Mouse (Mus musculus) liver, embryonic 11.5 days (tissue): ENCODE data around the gene Pafah1b3. TPM values are rescaled to one million over a fixed set of nuclear protein-coding genes. Genes with fewer than 3 reads are reported as not detected.
A peak's percentile ranks its signal among the peaks of the same experiment; 100 is the strongest.

ENCODE experiments used
- ATAC-seq: fragments of 200-750 bp; cut with Nextera tagmentation; replicated peaks from 2 replicates; pipeline ENCODE4 v1.8.0; 2017; ENCODE audit warnings: moderate number of reproducible peaks, mild to moderate bottlenecking, moderate TSS enrichment, moderate library complexity; ENCODE audit not compliant: low FRiP score
- DNase-seq: peaks from one replicate; pipeline ENCODE4 v3.0.0-alpha.2; 2017; ENCODE audit warnings: low spot score
- H3K27ac ChIP-seq: fragments of 300-500 bp; sonication (generic); 2 replicates; pipeline ENCODE4 v1.5.1; 2014; ENCODE audit warnings: mild to moderate bottlenecking, low read depth, low read length, control low read depth
- H3K27me3 ChIP-seq: fragments of 300-500 bp; sonication (generic); replicated peaks from 2 replicates; pipeline ENCODE4 v1.6.1; 2014; ENCODE audit warnings: low read length, mixed read lengths; ENCODE audit not compliant: control insufficient read depth, insufficient read depth
- H3K36me3 ChIP-seq: fragments of 300-500 bp; sonication (generic); 2 replicates; pipeline ENCODE4 v1.6.1; 2014; ENCODE audit warnings: mild to moderate bottlenecking, low read length, moderate library complexity, mixed read lengths; ENCODE audit not compliant: control insufficient read depth, insufficient read depth
- H3K4me1 ChIP-seq: fragments of 300-500 bp; sonication (generic); replicated peaks from 2 replicates; pipeline ENCODE4 v1.6.1; 2014; ENCODE audit warnings: low read length, mixed read lengths; ENCODE audit not compliant: control insufficient read depth, insufficient read depth
- H3K4me2 ChIP-seq: fragments of 300-500 bp; sonication (generic); 2 replicates; pipeline ENCODE4 v1.6.1; 2014; ENCODE audit warnings: mild to moderate bottlenecking, control low read depth, moderate library complexity
- H3K4me3 ChIP-seq: fragments of 300-500 bp; sonication (generic); 2 replicates; pipeline ENCODE4 v1.5.1; 2014; ENCODE audit warnings: low read depth, low read length, control low read depth
- H3K9ac ChIP-seq: fragments of 300-500 bp; sonication (generic); 2 replicates; pipeline ENCODE4 v1.6.1; 2014; ENCODE audit warnings: low read depth, low read length, control low read depth
- H3K9me3 ChIP-seq: fragments of 300-500 bp; sonication (generic); 2 replicates; pipeline ENCODE4 v1.6.1; 2016; ENCODE audit warnings: low read length, inconsistent platforms, mixed read lengths; ENCODE audit not compliant: control insufficient read depth
- WGBS: fragments of 180-500 bp; shearing (Covaris S2); extraction: QIAGEN DNeasy Blood & Tissue Kit; methylation state at CpG from one replicate; pipeline ENCODE4 v1.1.7; 2014; 5-methylcytosine and 5-hydroxymethylcytosine counted together
- polyA plus RNA-seq: library from polyadenylated mRNA; unstranded; fragments of >200 nt; fragmentation: Nextera tagmentation; extraction: Ambion mirVana; gene quantifications from 2 replicates; pipeline ENCODE4 v1.2.1, GENCODE M21; 2014

Gene Pafah1b3
- polyA plus RNA-seq, 1 experiment from 2014 or later: 106 TPM

DNA sequence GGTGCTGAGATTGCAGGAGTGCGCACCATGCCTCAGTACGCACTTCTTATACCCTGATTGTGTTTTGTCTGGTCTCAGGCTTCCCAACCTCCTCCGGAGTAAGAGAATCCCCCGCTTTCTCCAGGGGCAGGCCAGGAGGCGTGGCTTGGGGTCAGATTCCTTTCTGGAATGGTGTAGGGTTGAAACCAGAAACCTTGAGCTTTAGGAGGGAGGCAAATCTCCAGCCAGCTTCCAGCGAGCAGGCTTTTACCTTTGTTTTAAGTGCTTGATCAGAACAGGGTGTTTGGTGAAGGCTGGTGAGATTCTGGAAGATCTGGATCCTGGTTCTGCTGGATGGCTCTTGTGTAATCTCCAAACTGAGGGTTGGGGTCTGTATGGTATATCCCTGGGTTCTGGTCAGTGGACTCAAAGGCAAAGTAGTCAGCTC, 24.3 kb upstream of the Pafah1b3 start:
- DNase-seq: peak; percentile 49
- Histone ChIP-seq H3K36me3 (no peaks in the 10 kb centered on the region), H3K9ac (no peak overlapping the region), H3K4me1 (peaks cover 5% of the 10 kb centered on the region), H3K27me3 (no peaks in the 10 kb centered on the region), H3K4me3 (no peak overlapping the region), H3K9me3 (no peaks in the 10 kb centered on the region), H3K4me2 (peak overlapping the region; percentile 26; the same call in 1 of the 2 replicates), H3K27ac (peak overlapping the region; percentile 70; the same call in 1 of the 2 replicates)
- no peak for ATAC-seq
- 39% methylated on average over 6 of the region's 6 CpGs for WGBS

DNA sequence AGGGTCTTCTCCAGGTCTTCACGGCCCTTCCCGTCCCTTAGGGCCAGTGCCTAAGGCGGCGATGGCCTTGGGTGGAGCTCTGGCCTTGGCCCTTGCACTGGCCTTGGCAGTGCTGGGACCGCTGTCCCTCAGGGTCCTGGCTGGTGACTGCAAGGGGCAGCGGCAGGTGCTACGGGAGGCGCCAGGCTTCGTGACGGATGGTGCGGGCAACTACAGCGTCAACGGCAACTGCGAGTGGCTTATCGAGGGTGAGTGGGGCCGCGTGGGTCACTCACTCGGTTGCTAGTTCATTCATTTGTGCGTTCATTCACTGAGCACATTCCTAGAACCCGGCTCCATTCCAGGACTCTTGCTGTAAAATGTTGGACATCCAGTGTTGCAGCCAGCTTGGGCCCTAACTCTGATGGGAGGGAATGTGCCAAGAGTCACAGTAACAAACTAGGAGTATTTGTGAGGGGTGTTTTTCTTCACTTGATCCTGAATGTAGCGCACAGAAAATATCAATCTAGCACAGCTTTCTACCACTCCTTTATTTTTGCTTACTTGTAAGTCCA, 19.7 kb upstream of the Pafah1b3 start:
- peak overlapping the region; percentile 69 for H3K9ac ChIP-seq
- peak overlapping the region; percentile 59; the same call in 1 of the 2 replicates for H3K27ac ChIP-seq
- H3K4me1 ChIP-seq: peaks cover 19% of the 10 kb centered on the region
- peak overlapping the region; percentile 92 for H3K4me2 ChIP-seq
- DNase-seq (no peak), ATAC-seq (no peak)
- H3K36me3 ChIP-seq: no peaks in the 10 kb centered on the region
- no peaks in the 10 kb centered on the region for H3K9me3 ChIP-seq
- peaks cover 36% of the 10 kb centered on the region for H3K27me3 ChIP-seq
- H3K4me3 ChIP-seq: peak overlapping the region; percentile 71
- 20% methylated on average over 21 of the region's 21 CpGs for WGBS

GRCm38 (mm10) chr7:25316532-25317445, 19.0 kb upstream of the Pafah1b3 start, which contains the start of gene Megf8:
Megf8 (plus strand) TSS chr7:25317164.
- under 1% methylated on average over 52 of the region's 52 CpGs for WGBS
- peak within 1 kb of the TSS; percentile 69 for H3K9ac ChIP-seq
- H3K36me3 ChIP-seq: no peaks in the 10 kb centered on the region
- peak within 1 kb of the TSS; percentile 92 for H3K4me2 ChIP-seq
- peak within 1 kb of the TSS; percentile 59 for H3K27ac ChIP-seq
- DNase-seq (peak; percentile 86), ATAC-seq (peak; percentile 94)
- H3K27me3 ChIP-seq: peaks cover 43% of the 10 kb centered on the region
- peaks cover 19% of the 10 kb centered on the region for H3K4me1 ChIP-seq
- no peaks in the 10 kb centered on the region for H3K9me3 ChIP-seq
- H3K4me3 ChIP-seq: peak within 1 kb of the TSS; percentile 71

DNA sequence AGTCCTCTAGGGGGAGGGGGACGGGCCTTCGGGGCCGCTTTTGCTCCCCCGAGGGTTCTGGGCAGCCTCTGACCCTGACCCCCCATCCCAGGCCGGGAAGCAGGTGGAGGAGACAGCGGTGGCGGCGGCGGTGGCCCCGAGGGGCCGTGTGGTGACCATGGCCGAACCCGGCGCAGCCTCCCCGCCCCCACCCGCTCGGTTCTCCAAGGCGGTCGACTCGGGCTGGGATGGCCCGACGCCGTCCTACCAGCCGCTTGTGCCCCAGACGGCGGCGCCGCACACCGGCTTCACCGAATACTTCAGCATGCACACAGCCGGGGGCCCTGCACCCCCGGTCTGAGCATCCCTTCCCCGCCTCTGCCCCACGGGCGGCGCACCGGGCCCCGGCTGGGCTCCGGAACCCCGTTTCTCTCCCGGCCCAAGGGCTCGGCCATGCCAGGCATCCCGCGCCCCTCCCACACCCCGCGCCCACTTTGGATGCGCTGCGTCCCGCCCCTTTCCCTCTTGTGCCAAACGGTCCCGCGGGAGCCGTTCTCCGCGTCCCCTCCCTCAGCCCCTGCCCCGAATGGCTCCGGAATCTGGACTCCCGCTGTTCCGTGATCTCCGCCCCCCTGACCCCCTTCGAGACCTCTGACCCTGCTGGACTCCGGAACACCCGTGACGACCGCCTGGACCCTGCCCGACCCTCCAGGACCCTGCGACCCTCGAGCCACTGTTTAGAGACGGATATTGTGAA, 17.7 kb upstream of the Pafah1b3 start:
- Histone ChIP-seq H3K4me2 (peak overlapping the region; percentile 92), H3K27ac (no peak overlapping the region), H3K9me3 (no peaks in the 10 kb centered on the region), H3K4me1 (peaks cover 19% of the 10 kb centered on the region), H3K4me3 (peak overlapping the region; percentile 49), H3K27me3 (peaks cover 51% of the 10 kb centered on the region), H3K36me3 (no peaks in the 10 kb centered on the region), H3K9ac (no peak overlapping the region; the same call in 1 of the 2 replicates)
- WGBS: 2% methylated on average over 62 of the region's 69 CpGs
- ATAC-seq (no peak), DNase-seq (no peak)

GRCm38 (mm10) chr7:25314606-25315305, 17.0 kb upstream of the Pafah1b3 start:
- no peak for DNase-seq
- WGBS: 4% methylated on average over 51 of the region's 51 CpGs
- Histone ChIP-seq H3K4me1 (peaks cover 19% of the 10 kb centered on the region), H3K9ac (no peak overlapping the region; the same call in 1 of the 2 replicates), H3K4me3 (peak overlapping the region; percentile 49), H3K27me3 (peaks cover 51% of the 10 kb centered on the region), H3K27ac (no peak overlapping the region), H3K9me3 (no peaks in the 10 kb centered on the region), H3K4me2 (peak overlapping the region; percentile 92), H3K36me3 (no peaks in the 10 kb centered on the region)
- ATAC-seq: no peak

DNA sequence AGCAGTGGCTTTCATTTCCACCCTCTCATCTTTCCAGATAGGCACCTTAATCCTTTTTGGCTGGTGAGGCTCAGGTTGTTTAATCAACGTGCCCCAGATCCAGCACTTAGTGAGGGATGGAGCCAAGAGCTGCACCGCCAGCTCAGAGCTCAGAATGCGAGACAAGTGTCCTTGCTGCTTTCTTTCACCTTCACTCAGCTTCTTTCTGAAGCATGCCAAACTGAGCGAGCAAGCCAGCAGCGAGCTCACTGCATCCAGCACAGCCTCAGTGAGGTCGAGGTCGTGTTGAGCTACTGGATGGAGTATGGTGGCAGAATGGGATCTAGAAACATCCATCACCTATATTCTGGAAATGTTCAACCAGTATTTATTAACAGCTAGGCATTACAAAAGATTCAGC, 15.5 kb upstream of the Pafah1b3 start:
- Histone ChIP-seq H3K4me1 (peaks cover 19% of the 10 kb centered on the region), H3K4me2 (no peak overlapping the region), H3K27me3 (peaks cover 63% of the 10 kb centered on the region), H3K27ac (no peak overlapping the region), H3K9ac (no peak overlapping the region), H3K4me3 (no peak overlapping the region), H3K36me3 (no peaks in the 10 kb centered on the region), H3K9me3 (no peaks in the 10 kb centered on the region)
- ATAC-seq: no peak
- DNase-seq: no peak
- 31% methylated on average over 7 of the region's 7 CpGs for WGBS

DNA sequence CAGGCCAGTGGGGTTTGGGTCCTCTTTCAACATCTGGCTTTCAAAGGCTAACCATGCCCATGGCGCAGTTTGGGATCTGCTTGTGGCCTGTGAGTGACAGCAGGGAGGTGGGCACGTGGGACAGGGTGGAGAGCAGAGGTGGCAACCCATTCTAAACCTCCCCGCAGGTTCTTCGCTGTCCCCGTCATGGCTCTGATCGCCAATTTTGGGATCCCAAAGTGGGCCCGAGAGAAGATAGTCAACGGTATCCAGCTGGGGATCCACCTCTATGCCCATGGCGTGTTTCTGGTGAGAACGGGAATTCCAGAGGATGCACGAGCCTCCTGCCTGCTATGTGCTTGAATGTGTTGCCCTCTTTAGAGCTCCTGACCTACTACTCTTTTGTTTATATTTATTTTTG, 13.4 kb upstream of the Pafah1b3 start:
- H3K27ac ChIP-seq: no peak overlapping the region
- H3K9ac ChIP-seq: no peak overlapping the region
- ATAC-seq: no peak
- 78% methylated on average over 11 of the region's 11 CpGs for WGBS
- H3K9me3 ChIP-seq: no peaks in the 10 kb centered on the region
- peaks cover 14% of the 10 kb centered on the region for H3K4me1 ChIP-seq
- peaks cover 84% of the 10 kb centered on the region for H3K27me3 ChIP-seq
- H3K4me2 ChIP-seq: no peak overlapping the region
- no peak for DNase-seq
- H3K36me3 ChIP-seq: no peaks in the 10 kb centered on the region
- H3K4me3 ChIP-seq: no peak overlapping the region

DNA sequence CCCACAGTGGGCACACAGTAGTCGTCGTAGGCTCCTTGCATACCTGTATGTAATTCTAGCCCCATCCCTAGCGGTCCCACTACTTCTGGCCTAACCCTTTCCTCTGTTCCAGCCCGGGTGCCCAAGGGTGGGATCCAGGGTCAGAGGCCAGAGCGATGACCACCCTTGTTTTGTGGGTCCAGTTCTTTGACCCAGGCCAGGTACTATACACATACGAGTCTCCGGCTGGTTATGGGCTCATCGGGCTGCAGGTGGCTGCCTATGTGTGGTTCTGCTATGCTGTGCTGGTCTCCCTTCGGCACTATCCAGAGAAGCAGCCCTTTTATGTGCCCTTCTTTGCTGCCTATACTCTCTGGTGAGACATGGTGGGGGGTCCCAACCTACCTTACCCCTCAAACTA, 11.6 kb upstream of the Pafah1b3 start:
- no peak overlapping the region for H3K9ac ChIP-seq
- ATAC-seq: no peak
- no peak overlapping the region for H3K27ac ChIP-seq
- H3K27me3 ChIP-seq: peaks cover 78% of the 10 kb centered on the region
- H3K36me3 ChIP-seq: no peaks in the 10 kb centered on the region
- H3K4me2 ChIP-seq: no peak overlapping the region
- H3K4me1 ChIP-seq: 0 out of 2 replicates have a peak, but pooled peaks cover 5% of the 10 kb centered on the region
- no peak overlapping the region for H3K4me3 ChIP-seq
- WGBS: 81% methylated on average over 9 of the region's 9 CpGs
- H3K9me3 ChIP-seq: no peaks in the 10 kb centered on the region
- no peak for DNase-seq
